Mouse (Mus musculus): ENCODE results near the gene Clec3b. TPM values are rescaled to one million over a fixed set of nuclear protein-coding genes. Genes with fewer than 3 reads are reported as not detected.

The Clec3b gene
- polyA plus RNA-seq, 1 experiment = 0.11 TPM

GRCm38 (mm10) chr9:123200116-123200515 lies 49.4 kb downstream of the Clec3b start:
- no peak overlapping the region for H3K4me3 ChIP-seq (ENCODE audit: insufficient read depth, poor library complexity, severe bottlenecking)
- H3K79me3 ChIP-seq (ENCODE audit: low read depth) = no peaks in the 10 kb centered on the region
- no peaks in the 10 kb centered on the region for H3K79me2 ChIP-seq (ENCODE audit: control insufficient read depth, insufficient read depth)
- no peaks in the 10 kb centered on the region for H3K36me3 ChIP-seq (ENCODE audit: control insufficient read depth, insufficient read depth)
- H3K27me3 ChIP-seq (ENCODE audit: control insufficient read depth, insufficient read depth, insufficient read length) = no peaks in the 10 kb centered on the region
- TF ChIP-seq MYOD1 (IDR thresholded peaks at IDR 0.05; ENCODE audit: control insufficient read depth, insufficient read length, low read depth) (no peak), USF1 (IDR thresholded peaks at IDR 0.05; ENCODE audit: low read depth) (no peak), FOSL1 (IDR thresholded peaks at IDR 0.05; ENCODE audit: insufficient read depth, low read length, poor library complexity, severe bottlenecking) (no peak), MYOG (IDR thresholded peaks at IDR 0.05; ENCODE audit: control insufficient read depth, extremely low read depth, insufficient read length) (no peak), MAX (IDR thresholded peaks at IDR 0.05) (no peak), CEBPB (IDR thresholded peaks at IDR 0.05; ENCODE audit: low read depth) (no peak), CTCF (IDR thresholded peaks at IDR 0.05; ENCODE audit: control insufficient read depth, insufficient read depth, insufficient read length) (no peak)
- H3ac ChIP-seq (ENCODE audit: control insufficient read depth, insufficient read length, low read depth) = no peak overlapping the region

GRCm38 (mm10) chr9:123206526-123206925 lies 55.8 kb downstream of the Clec3b start:
- no peaks in the 10 kb centered on the region for H3K79me2 ChIP-seq (ENCODE audit: control insufficient read depth, insufficient read depth)
- no peaks in the 10 kb centered on the region for H3K27me3 ChIP-seq (ENCODE audit: control insufficient read depth, insufficient read depth, insufficient read length)
- no peak overlapping the region for H3ac ChIP-seq (ENCODE audit: control insufficient read depth, insufficient read length, low read depth)
- TF ChIP-seq FOSL1 (IDR thresholded peaks at IDR 0.05; ENCODE audit: insufficient read depth, low read length, poor library complexity, severe bottlenecking) (no peak), CEBPB (IDR thresholded peaks at IDR 0.05; ENCODE audit: low read depth) (no peak), USF1 (IDR thresholded peaks at IDR 0.05; ENCODE audit: low read depth) (no peak), MAX (IDR thresholded peaks at IDR 0.05) (no peak), CTCF (IDR thresholded peaks at IDR 0.05; ENCODE audit: control insufficient read depth, insufficient read depth, insufficient read length) (no peak), MYOD1 (IDR thresholded peaks at IDR 0.05; ENCODE audit: control insufficient read depth, insufficient read length, low read depth) (no peak), MYOG (IDR thresholded peaks at IDR 0.05; ENCODE audit: control insufficient read depth, extremely low read depth, insufficient read length) (no peak)
- H3K36me3 ChIP-seq (ENCODE audit: control insufficient read depth, insufficient read depth) = no peaks in the 10 kb centered on the region
- H3K79me3 ChIP-seq (ENCODE audit: low read depth) = no peaks in the 10 kb centered on the region
- no peak overlapping the region for H3K4me3 ChIP-seq (ENCODE audit: insufficient read depth, poor library complexity, severe bottlenecking)

- H3ac ChIP-seq (ENCODE audit: control insufficient read depth, insufficient read length, low read depth) = no peak overlapping the region
- no peaks in the 10 kb centered on the region for H3K79me2 ChIP-seq (ENCODE audit: control insufficient read depth, insufficient read depth)
- H3K36me3 ChIP-seq (ENCODE audit: control insufficient read depth, insufficient read depth) = no peaks in the 10 kb centered on the region
- H3K79me3 ChIP-seq (ENCODE audit: low read depth) = no peaks in the 10 kb centered on the region
- TF ChIP-seq MAX (IDR thresholded peaks at IDR 0.05) (no peak), CTCF (IDR thresholded peaks at IDR 0.05; ENCODE audit: control insufficient read depth, insufficient read depth, insufficient read length) (no peak), MYOG (IDR thresholded peaks at IDR 0.05; ENCODE audit: control insufficient read depth, extremely low read depth, insufficient read length) (no peak)
- H3K27me3 ChIP-seq (ENCODE audit: control insufficient read depth, insufficient read depth, insufficient read length) = no peaks in the 10 kb centered on the region
- H3K4me3 ChIP-seq (ENCODE audit: insufficient read depth, poor library complexity, severe bottlenecking) = no peak overlapping the region
Observed at GRCm38 (mm10) chr9:123206948-123207347, 56.2 kb downstream of the Clec3b start.

Other genes with a start within 250 kb of the Clec3b start
- gene Zfp105, start 227.9 kb upstream of the Clec3b start, polyA plus RNA-seq (2012; fragmentation: generic; extraction: Trizol) = not detected
- 4.9 TPM for gene 1110059G10Rik, start 199.9 kb upstream of the Clec3b start, polyA plus RNA-seq (2012; fragmentation: generic; extraction: Trizol)
- gene Kif15, start 199.9 kb upstream of the Clec3b start, polyA plus RNA-seq (2012; fragmentation: generic; extraction: Trizol) = 11.6 TPM
- gene Tmem42, start 129.6 kb upstream of the Clec3b start, polyA plus RNA-seq (2012; fragmentation: generic; extraction: Trizol) = 7.1 TPM
- 0.06 TPM for gene Tgm4, start 116.2 kb upstream of the Clec3b start, polyA plus RNA-seq (2012; fragmentation: generic; extraction: Trizol)
- gene Zdhhc3, start 37.7 kb upstream of the Clec3b start, polyA plus RNA-seq (2012; fragmentation: generic; extraction: Trizol) = 62.6 TPM
- gene Exosc7, start 37.7 kb upstream of the Clec3b start, polyA plus RNA-seq (2012; fragmentation: generic; extraction: Trizol) = 60.6 TPM
- gene Cdcp1, start 65.1 kb downstream of the Clec3b start, polyA plus RNA-seq (2012; fragmentation: generic; extraction: Trizol) = not detected
- gene Tmem158, start 109.8 kb downstream of the Clec3b start, polyA plus RNA-seq (2012; fragmentation: generic; extraction: Trizol) = 9.6 TPM
- 480 TPM for gene Lars2, start 216.0 kb downstream of the Clec3b start, polyA plus RNA-seq (2012; fragmentation: generic; extraction: Trizol)

All from C2C12 (cell line).